Mouse (Mus musculus) adrenal gland (tissue): ENCODE results near the gene Smim11.

Experiments used
- intact Hi-C: fragments of 180-260 bp; cut with DNase I; formaldehyde crosslinking; loops from one replicate; pipeline ENCODE4 v1.15.1; 2025
- long read RNA-seq, 2 experiments: library from polyadenylated mRNA; unstranded; transcript quantifications; one replicate each; pipeline ENCODE4 v2.0.0; 2020; ENCODE audit warnings: borderline replicate concordance in 1 of 2; ENCODE audit not compliant: insufficient replicate concordance in 1 of 2

The Smim11 gene
- long read RNA-seq, experiment 1, transcript Smim11-201 (4 exons, 517 nt), result major isoform, 46 of 60 reads
- long read RNA-seq, experiment 1, partial matches to known transcripts, result 11 of 60 reads
- long read RNA-seq, experiment 1, other reads (novel, unspliced or antisense), result 3 of 60 reads
- long read RNA-seq, experiment 2, transcript Smim11-201 (4 exons, 517 nt), result major isoform, 84 of 94 reads
- long read RNA-seq, experiment 2, partial matches to known transcripts, result 6 of 94 reads
- long read RNA-seq, experiment 2, other reads (novel, unspliced or antisense), result 3 of 94 reads

DNA sequence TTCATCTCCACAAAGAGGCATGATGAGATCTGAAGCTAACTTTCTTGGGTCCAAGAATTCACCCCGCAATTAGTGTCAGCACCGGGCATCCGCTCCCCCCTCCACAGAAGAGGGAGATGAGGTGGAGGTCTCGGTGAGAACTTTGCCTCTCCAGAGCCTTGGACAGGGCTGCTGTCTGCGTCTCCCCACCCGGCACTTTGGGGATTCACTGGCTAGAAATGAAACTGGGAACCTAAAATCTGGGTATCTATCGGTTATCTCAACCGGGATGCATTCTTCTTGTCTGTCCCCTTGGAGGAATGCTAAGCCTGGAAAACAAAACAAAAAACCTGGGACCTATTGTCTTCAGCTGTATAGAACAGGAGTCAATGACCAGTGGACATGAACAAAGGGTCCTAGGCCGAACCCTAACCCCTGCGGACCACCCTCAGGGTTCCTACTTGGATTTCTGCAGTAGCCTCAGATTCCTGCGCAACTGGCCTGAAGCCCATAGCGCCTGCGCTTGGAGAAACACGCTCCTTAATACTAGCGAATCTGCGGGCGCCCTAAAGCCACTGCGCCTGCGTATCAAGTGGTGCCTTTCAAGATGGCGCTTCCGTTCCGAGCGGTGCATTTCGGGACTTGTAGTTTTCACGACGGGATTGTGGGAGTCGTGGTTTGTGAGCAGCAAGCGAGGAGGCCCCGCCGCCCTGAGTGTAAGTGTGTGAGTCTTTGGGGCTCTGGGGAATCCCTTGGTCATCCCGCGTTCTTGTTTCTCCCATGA lies at the start of gene Smim11:
Smim11 (plus strand) TSS at position 638 of the 763 bp plus-strand sequence.
- intact Hi-C loops, result no loop called here

DNA sequence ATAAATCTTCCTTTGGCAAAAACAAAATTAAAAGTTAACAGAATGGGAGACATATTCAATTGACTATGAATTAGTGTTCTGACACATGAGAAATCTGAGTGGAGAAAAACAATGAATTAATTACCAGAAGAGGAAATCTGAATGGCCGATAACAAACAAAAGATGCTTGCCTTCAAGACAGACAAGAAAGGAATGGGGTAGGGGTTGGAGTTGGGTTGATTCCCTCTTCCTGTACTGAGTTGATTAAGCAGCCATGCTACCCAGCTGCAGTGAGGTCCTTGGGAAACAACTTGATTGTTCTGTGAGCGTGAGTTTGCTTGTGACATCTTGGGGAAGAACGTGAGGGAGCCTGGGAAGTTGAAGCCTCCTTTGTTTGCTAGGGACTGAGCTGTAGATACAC lies 46.8 kb upstream of the Smim11 start:
- intact Hi-C loops, result no loop called here

DNA sequence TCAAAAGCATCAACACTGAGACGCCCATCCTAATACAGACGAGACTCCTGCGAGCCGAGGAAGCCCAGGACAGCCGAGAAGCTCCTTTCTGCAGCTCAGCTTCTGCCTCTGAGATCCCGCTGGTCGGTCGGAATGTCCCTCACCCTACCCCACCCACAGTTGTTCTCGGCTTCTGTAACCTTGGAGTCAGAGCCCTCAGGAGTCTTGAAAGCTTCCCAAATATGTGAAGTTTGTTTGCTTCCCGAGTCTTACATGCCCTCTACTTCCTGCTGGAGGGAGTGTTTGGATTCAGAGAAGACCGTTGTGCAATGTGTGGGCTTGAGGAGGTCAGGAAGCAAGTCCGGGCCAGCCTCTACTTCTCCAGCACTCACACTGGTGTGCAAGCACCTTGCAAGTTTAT lies 33.2 kb upstream of the Smim11 start:
- intact Hi-C loops, result no loop called here

DNA sequence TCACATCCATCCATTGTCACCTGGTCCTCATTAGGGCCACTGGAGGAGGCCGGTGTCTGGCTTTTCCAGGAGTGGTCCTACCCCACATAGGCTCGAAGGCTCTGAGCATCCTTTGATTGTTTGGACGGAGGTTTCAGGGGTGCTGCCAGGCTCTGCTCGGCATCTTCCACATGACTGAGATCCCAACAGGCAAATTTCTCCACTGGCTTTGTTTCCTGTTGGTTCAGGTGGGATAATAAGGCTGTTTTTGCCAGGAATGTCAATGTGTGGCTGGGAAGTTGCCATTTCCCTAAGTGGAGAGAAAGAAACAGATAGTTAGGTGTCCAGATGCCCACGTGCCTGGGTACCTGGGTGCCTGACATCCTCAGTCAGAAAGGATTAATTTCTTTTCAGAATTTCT lies 26.6 kb upstream of the Smim11 start:
- intact Hi-C loops, result no loop called here

DNA sequence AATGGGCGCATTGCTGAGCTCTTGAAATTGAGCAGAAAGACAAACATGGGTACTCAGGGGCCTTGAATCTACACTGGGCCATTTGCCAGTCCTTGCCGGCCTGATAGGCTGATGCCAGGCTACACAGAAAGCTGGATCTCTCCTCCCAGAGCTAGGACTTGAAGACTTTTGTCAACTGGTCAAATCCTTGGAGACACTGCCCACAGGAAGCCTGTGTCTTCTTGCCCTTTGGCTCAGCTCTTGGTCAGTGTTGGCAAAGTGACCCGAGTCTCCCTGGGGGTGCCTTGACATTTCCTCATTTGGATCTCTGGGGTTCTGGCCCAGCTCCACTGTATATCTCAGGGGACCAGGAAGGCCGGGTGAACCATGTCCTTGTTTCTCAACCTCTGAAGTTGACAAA lies 25.6 kb upstream of the Smim11 start:
- intact Hi-C loops, result no loop called here

DNA sequence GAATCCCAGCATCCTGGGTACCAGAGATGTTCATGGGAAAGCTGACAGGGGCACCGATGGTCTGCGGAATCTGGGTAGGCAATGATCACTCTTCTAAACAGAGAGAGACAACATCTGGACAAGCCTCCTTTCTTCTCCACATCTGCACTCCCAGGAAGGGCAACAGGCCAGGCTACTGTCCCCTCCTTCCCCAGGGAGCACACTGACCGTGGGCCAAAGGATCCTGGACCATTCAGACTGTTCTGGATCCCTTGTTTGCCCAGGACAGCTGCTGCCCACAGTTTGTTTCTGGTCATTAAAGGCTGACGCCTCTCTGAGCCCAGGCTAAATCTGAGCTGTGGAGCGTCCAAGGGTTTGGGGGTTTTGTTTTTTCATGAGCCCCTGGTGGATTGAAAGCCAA lies 18.4 kb upstream of the Smim11 start:
- intact Hi-C loops, result no loop called here

DNA sequence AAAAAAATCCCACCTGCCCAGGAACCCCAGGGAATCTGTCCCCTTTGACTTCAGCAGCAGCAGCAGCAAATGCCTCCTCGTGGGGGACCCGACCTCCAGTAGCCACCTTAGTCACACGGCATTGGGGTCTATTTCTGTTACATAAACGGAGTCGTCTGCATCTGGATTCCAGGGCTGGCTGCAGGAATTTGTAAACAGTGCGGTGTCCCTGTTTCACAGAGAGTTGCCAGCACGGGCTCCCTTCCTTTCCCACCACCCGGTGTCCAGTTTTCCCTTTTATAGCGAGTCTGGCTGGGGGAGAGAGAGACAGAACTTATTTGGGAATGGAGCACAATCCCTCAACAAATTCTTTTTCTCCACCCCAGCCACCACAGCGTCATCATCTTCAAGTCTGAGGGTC lies 16.0 kb upstream of the Smim11 start:
- intact Hi-C loops, result loop anchor here (5.0 kb wide), 1 partner anchor 228 kb away; the partner anchor contains the start of genes Gm49711, Mrps6 and Slc5a3

DNA sequence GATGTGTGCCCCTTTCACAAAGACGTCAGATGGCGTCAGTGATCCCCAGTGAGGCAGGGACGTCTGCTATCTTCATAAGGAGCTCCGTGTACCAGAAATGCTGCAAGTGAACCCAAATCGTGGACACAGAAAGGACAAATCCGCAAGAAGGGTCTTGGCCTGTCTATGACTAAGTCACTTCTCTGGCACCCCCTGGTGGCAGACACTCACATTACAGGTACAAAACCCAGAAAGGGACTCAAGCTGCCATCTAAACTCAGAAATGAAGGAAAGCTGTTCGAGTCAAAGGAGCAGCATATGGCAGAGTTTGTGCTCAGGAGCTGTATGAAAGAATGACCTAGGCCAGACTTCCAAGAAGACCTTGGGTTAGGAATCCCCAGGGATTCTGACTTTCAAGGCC lies 14.5 kb upstream of the Smim11 start:
- intact Hi-C loops, result loop anchor here (1.0 to 5.0 kb wide), 2 partner anchors 229 to 350 kb away; partner anchors contain the start of genes Gm49711, Mrps6 and Slc5a3

DNA sequence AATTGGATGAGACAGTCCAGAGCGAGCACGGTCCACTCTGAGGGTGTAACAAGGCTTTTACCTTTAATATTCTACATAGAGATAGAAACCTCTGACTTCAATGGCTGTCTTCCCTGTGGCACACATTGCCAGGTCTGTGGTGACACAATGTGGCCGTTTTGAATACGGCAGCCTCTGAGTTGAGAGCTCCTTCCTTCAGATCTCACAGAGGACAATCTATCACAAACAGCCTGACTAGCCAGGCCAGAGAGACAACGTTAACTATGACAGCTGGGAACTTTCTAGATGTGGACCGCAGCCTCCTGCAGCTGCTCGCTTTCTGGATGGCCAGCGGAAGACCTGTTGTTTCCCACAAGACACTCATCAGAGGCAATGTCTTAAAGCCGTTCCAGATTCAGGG lies 12.3 kb upstream of the Smim11 start:
- intact Hi-C loops, result loop anchor here (5.0 kb wide), 1 partner anchor 231 kb away; the partner anchor contains the start of genes Gm49711, Mrps6 and Slc5a3

DNA sequence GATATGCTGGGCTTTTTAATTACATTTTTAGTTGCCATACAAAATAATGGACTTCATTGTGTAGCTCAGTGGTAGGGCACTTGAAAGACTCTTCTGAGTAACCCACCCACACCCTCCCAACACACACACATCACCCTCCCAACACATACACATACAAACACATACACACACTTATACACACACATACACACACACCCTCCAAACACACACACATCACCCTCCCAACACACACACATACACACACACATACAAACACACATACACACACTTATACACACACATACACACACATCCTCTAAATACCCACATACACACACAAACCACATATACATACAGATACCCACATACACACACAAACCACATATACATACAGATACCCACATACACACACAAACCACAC lies 11.0 kb upstream of the Smim11 start:
- intact Hi-C loops, result no loop called here

DNA sequence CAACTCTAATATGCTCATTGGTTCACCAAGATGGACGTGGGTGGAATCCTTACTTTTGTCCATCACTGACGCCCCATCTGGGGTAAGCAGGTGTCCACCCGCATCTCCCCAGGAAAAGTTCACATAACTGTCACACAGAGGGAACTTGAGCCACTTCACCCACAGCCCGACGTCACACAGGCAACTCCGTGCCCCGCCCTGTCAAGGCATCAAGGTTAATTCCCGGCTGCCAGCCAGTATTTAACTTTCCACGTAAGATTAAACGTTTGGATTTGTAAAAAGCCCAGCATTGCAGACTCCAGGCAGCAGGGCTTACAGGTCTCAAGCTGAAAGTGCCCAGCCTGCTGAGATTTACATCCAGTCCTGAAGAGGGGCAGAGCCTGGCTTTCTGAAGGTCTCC lies 9.0 kb upstream of the Smim11 start, which contains the start of gene Kcne2:
Kcne2 (plus strand) TSS at position 289 of the 400 bp plus-strand sequence.
- intact Hi-C loops, result no loop called here

DNA sequence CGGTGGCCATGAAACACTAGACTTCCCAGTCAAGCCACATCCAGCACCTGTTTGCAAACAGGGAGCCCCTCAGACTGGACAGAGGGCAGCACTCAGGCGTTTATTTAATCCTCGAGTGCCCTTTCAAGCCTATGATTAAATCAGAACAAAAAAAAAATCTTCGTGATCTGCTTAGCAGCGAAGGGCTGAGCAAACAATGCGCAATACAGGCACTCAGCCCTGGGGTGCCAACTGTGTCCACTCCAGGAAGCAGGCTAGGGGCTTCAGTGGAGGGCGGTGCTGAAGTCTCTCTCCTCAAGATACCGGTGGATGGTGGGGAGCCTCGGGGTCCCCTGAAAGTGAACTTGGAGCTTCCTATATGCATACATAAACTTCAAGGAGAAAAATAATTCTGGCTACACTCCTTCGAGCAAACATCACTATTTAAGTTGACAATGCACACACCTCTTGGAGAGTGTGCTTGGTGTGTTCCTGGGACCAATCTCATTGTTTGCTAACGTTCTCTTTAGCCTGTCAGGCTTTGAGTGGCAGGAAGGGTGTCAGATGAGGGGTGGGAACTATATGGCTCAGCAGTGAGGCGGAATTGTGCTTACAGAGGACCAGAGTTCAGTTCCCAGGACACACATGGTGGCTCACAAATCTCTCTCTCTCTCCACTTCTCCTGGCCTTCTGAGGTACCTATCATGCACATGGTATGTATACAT lies 6.7 kb upstream of the Smim11 start:
- intact Hi-C loops, result no loop called here

DNA sequence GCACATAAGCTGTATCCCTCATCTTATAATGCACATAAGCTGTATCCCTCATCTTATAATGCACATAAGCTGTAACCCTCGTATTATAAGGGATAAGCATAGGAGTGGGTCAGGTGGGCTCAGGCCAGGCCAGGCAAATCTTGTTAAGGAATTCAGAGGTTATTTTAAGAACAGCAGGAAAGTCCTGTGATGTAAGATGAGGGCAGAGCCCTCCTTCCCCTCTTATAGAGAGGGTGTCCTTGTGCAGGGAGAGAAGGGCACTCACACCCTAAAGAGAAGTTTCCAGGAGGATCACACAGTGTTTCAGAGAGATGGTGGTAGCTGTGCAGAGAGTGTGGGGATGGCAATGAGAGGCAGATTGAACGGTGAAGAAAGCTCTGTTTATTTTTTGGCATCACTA lies 5.8 kb upstream of the Smim11 start:
- intact Hi-C loops, result no loop called here

DNA sequence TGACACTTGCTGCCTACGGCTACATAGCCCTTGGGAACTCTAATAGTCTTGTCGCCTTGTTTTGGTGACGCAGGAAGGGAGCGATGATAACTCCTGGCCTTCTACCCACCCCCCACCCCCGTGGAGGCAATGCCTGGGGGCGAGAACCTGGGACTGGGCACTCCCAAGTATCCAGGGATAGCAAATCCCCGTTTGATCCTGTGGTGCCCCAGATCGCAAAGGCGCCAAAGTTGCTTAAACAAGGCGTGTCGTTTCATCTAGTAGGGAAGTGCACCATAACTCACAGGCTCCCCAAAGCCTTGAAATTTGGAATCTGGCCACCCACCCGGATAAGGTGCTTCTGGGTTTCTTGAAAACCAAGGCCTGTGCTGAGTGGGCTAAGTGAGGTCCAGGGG lies 323 bp downstream of the Smim11 start:
- intact Hi-C loops, result no loop called here

DNA sequence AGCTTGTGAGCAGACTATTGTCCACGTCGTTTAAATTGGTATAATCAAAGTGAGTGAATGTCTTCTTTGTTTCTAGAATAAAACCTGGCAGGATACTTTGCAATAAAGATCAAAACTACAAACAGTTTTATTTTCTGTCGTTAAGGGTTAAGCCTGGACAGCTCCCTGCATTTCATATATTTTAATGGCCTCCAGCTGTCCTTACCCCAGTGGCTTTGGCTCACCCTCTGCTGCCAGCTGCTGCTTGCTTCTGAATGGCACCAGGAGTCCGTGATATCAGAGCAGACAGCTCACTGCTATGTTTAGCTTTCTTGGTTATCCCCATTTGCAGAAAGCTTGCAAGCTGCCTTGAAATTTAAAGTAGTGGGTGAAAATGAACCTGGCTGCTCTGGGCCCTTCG lies 903 bp downstream of the Smim11 start:
- intact Hi-C loops, result no loop called here

DNA sequence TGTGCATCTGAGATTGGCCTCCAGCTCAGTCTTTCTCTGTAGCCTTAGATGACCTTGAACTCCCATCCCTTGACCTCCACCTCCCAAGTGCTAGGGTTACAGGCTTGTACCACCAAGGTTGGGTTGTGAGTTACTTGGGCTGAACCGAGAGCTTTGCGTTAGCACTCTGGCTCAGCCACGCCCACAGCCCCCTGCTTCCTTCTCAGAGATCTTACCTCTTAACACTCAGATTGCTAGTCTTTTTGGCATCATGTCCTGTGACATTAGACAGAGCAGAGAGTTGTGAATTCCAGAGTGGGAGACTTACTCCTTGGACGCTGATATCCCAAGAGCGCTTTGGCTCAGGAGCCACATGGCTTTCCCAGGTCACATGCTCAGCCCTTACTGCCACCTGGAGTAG lies 1.4 kb downstream of the Smim11 start:
- intact Hi-C loops, result no loop called here

DNA sequence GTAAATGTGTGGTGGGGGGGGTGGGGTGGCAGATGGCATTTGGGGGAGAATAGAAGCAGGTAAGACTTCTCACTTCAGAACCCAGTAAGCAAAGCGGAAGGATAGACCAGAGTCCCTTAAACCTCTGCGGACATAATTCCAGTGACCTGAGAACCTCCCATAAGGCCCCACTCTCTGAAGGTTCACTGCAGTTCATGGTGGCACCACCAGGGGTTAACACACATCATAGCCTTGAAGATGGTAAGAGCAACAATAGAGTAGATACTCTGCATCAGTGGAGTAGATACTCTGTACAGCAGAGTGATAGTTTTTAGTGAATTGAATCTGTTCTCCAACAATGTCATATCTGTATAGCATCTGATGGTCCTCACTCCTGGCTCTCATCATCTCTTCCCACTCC lies 4.4 kb downstream of the Smim11 start:
- intact Hi-C loops, result no loop called here

DNA sequence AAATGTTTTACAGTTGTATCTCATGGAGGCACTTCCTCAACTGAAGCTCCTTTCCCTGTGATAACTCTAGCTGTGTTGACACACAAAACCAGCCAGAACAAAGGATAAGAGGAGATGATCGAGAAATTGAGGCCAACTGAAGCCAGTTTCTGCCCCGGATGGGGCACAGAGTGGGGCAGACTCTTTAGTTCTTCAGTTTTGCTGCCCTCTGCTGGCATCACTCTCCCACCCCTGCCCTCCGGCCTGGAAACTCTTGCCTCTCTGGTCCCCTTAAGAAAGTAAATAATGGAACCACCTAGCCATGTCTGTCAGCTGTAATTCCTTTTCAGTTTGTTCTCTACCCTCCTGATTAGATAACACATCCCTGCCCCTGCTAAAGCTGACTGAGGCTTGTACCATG lies 6.9 kb downstream of the Smim11 start:
- intact Hi-C loops, result no loop called here

DNA sequence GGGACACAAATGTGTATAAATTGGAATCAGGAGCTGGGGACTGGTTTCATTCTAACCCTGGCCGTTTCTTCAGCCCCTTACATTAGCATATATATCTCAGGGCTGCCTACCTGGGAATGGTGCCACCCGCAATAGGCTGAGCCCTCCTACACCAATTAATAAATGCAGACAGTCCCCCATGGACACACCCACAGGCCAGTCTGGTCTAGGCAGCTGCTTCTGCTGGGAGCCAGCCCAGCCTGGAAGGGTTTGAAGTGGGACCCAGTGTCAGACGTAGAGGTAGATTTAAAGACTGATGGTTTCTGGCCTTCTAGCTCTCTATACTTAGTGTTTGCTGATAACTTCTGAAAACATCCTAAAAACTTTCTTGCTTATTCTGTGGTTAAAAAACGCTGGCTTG lies 8.0 kb downstream of the Smim11 start:
- intact Hi-C loops, result no loop called here

DNA sequence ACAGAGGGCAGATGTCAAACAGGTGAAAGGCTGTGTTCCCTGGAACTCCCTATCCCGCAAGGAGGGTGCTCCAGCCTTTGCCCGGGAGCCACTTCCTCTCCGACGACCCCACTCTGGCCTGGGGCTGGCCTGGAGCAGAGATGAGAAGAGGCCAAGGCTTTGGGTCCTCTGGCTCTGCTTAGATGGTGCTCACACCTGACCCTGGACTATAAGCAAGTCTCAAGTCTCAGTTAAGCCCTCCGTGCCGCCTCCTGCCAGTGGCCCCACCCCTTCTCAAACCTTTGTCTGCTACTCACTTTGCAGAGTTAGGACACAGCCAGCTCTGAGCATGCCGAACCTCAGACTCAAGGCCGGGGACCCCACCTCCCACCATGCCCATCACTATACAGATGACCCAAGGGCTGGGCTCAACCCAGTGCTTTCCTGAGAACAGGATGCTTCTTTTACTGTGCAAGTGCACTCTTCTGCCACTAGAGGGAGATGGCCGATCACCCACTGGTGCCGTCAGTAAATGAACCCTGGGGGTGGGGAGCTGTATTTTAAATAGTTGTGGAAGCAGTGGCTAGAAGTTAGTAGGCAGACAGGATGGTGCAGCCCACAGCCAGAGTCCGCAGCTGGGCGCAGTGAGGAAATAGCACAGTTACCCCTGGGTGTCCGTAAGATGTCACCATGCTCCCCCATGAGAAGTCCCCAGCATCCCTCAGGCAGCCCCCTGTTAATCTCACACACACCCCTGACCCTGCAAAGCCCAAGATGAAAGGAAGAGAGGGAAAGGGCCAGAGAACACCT lies 13.1 kb downstream of the Smim11 start:
- intact Hi-C loops, result loop anchor here (2.0 kb wide), 1 partner anchor 21 kb away; no protein-coding TSS in a partner anchor

DNA sequence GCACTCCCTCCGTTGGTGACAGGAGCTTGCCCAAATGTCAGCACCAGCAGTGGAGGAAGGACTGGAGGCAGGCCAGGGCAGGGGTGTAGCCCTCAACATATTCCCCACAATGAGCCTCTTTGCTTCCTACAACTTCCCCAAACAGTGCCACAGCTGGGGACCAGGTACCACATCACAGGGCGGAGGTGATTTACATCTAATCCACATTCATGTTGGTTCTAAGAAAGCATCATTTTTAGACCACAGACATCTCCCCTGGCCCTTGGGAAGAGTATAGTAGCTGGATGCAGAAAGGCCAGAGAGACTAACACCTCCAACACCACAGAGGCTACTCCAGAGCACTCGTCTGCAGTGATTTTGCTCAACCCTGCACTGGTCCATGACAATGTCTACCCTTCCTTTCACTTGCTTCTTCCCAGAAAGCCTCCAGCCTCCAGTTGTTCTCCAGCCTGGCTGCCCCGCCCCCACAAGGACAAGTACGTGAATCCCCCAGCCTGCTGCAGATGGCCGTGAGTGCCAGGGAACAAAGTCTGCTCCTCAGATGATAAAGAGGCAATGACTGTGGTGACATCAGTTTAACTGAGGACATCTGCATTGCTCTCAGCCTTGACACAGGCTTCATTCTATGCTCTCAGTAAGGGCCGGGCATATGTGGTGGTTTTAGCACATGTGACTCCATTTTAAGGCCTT lies 15.1 kb downstream of the Smim11 start:
- intact Hi-C loops, result no loop called here
